Comparison of ENCODE assay signal across 28 mouse cellular contexts in genomic region chr16:10507445-10507844, GRCm38 (mm10). TPM values are rescaled to one million over a fixed set of nuclear protein-coding genes. Genes with fewer than 3 reads are reported as not detected.
"Had no signal": no experiment of that assay in that cellular context is flagged by ENCODE, and none has a peak within 500 bp of the region (broad histone marks: within the 10 kb centered on the region; RNA-seq: fewer than 3 reads in every experiment).

No protein-coding gene starts in this region.

- H3K36me3 ChIP-seq: heart, embryonic 10.5 days; heart, embryonic 12.5 days; hindbrain, embryonic 10.5 days; hindbrain, embryonic 12.5 days; hindbrain, embryonic 15.5 days; intestine, embryonic 15.5 days; limb, embryonic 10.5 days; limb, embryonic 12.5 days; liver, embryonic 13.5 days; liver, embryonic 15.5 days had no signal

- H3K9me3 ChIP-seq: heart, embryonic 10.5 days; heart, embryonic 12.5 days; hindbrain, embryonic 10.5 days; hindbrain, embryonic 12.5 days; hindbrain, embryonic 15.5 days; intestine, embryonic 15.5 days; limb, embryonic 10.5 days; limb, embryonic 12.5 days; liver, embryonic 13.5 days; liver, embryonic 15.5 days had no signal

- H3K4me2 ChIP-seq: heart, embryonic 12.5 days; hindbrain, embryonic 12.5 days; hindbrain, embryonic 15.5 days; intestine, embryonic 15.5 days; limb, embryonic 12.5 days; liver, embryonic 11.5 days; liver, embryonic 13.5 days; liver, embryonic 15.5 days had no signal

- DNase-seq: gastrocnemius, adult 2 months; gastrocnemius, postnatal 10 days; gastrocnemius, postnatal 25 days; heart, adult 18-20 months; heart, postnatal 10 days; heart, postnatal 4 days; kidney, adult 18-20 months; kidney, adult 8-10 months; kidney, postnatal 10 days; kidney, postnatal 25 days; kidney, postnatal 4 days; liver; liver, embryonic 13.5 days had no signal

- H3K27me3 ChIP-seq: hindbrain, embryonic 15.5 days; intestine, embryonic 15.5 days; liver, embryonic 15.5 days had no signal

- ATAC-seq: inflammation-experienced regulatory T-cells, adult 6 months; intestine, embryonic 15.5 days; intestine, postnatal 0 days had no signal

- H3K9ac ChIP-seq: heart, embryonic 12.5 days; hindbrain, embryonic 12.5 days; hindbrain, embryonic 15.5 days; intestine, embryonic 15.5 days; limb, embryonic 12.5 days; liver, embryonic 13.5 days; liver, embryonic 15.5 days had no signal

- H3K27ac ChIP-seq: gastrocnemius, adult 2 months; heart, embryonic 10.5 days; hindbrain, embryonic 10.5 days; hindbrain, embryonic 12.5 days; hindbrain, embryonic 15.5 days; intestine, embryonic 15.5 days; layer of hippocampus, adult 2 months; left cerebral cortex, adult 2 months; limb, embryonic 10.5 days; limb, embryonic 12.5 days; liver, embryonic 13.5 days; liver, embryonic 15.5 days had no signal

- H3K4me1 ChIP-seq: heart, embryonic 10.5 days; heart, embryonic 12.5 days; hindbrain, embryonic 10.5 days; hindbrain, embryonic 12.5 days; intestine, embryonic 15.5 days; limb, embryonic 10.5 days; limb, embryonic 12.5 days; liver, embryonic 13.5 days; liver, embryonic 15.5 days had no signal

- H3K4me3 ChIP-seq: gastrocnemius, adult 2 months; heart, embryonic 10.5 days; heart, embryonic 12.5 days; hindbrain, embryonic 10.5 days; hindbrain, embryonic 12.5 days; hindbrain, embryonic 15.5 days; intestine, embryonic 15.5 days; layer of hippocampus, adult 2 months; left cerebral cortex, adult 2 months; limb, embryonic 10.5 days; limb, embryonic 12.5 days; liver, embryonic 13.5 days; liver, embryonic 15.5 days had no signal

RNA-seq across cellular contexts. Expression of gene Ciita, which starts 27.6 kb away (rescaled TPM):
- total RNA-seq: layer of hippocampus, postnatal 25 days had no signal
